Mouse (Mus musculus): ENCODE measurements around the gene Gm8050. TPM values are rescaled to one million over a fixed set of nuclear protein-coding genes. Genes with fewer than 3 reads are reported as not detected.
"Not testable (repeated sequence)": the region's sequence is repeated elsewhere in the genome, so short reads cannot be mapped to it uniquely, and the experiment has no call there.

Gene Gm8050
- total RNA-seq (2014; rRNA removed) (not detected in 2 replicates), polyA plus RNA-seq (2015; fragmentation: Nextera tagmentation; extraction: Ambion mirVana) (not detected in 2 replicates)

DNA sequence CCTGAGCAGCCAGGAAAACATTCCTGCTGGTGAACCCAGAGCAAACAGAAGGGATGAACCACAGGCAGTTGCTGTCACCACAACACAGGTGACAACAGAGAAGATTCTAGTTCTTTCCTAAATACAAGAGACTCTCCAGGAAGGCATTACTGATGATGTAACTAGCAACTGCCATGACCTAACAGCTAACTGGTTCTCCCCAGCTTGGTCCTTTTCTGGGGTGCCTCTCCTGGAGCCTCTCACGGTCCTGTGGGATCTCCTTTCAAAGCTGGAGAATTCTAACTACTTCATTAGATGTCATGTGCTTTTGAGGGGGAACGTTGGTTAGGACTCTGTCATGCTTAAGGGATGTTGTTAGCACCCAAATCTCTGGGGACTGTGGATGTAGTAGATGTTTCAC, at the start of gene Gm8050:
TSS of gene Gm8050 (minus strand) at position 101 of the 400 bp plus-strand sequence.
- WGBS, result no CpG with 5 or more reads among the region's 2 CpGs
- DNase-seq (ENCODE audit: low spot score); H3K4me2 ChIP-seq (ENCODE audit: low read depth, low read length, poor library complexity, severe bottlenecking); H3K36me3 ChIP-seq (ENCODE audit: insufficient read depth, low read length); H3K9me3 ChIP-seq (ENCODE audit: low read length); H3K4me1 ChIP-seq (ENCODE audit: insufficient read depth, low read length); H3K27ac ChIP-seq (ENCODE audit: low read depth, low read length); H3K9ac ChIP-seq (replicated peaks; ENCODE audit: low read length, poor library complexity, severe bottlenecking); H3K27me3 ChIP-seq (ENCODE audit: insufficient read depth, low read length); ATAC-seq (ENCODE audit: low FRiP score); H3K4me3 ChIP-seq (ENCODE audit: low read depth, low read length): not testable (repeated sequence)

DNA sequence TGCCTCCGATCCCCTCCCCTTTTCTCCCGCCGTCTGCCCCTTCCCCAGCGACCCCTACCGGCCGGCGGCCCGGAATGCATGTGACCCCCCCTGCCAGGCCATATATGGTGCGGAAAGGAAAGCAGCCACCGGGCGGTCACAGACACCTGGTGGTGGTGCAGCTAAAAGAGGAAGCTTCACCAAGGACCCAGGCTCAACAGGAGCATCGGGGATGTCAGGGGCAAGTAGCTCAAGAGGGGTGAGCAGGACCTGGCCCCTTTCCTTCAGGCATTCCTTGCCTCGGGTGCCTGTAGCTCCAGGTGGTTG, 37.1 kb upstream of the Gm8050 start:
- not testable (repeated sequence) for H3K4me2 ChIP-seq (ENCODE audit: low read depth, low read length, poor library complexity, severe bottlenecking); H3K9ac ChIP-seq (replicated peaks; ENCODE audit: low read length, poor library complexity, severe bottlenecking); DNase-seq (ENCODE audit: low spot score); H3K4me1 ChIP-seq (ENCODE audit: insufficient read depth, low read length); H3K27me3 ChIP-seq (ENCODE audit: insufficient read depth, low read length); H3K27ac ChIP-seq (ENCODE audit: low read depth, low read length); H3K36me3 ChIP-seq (ENCODE audit: insufficient read depth, low read length); H3K9me3 ChIP-seq (ENCODE audit: low read length); ATAC-seq (ENCODE audit: low FRiP score)
- 0% methylated on average over 4 of the region's 13 CpGs for WGBS
- H3K4me3 ChIP-seq (ENCODE audit: low read depth, low read length), result peak overlapping the region; percentile 38; the same call in 1 of the 2 replicates
- peak; percentile 58 for TF ChIP-seq CTCF (IDR thresholded peaks at IDR 0.05)

DNA sequence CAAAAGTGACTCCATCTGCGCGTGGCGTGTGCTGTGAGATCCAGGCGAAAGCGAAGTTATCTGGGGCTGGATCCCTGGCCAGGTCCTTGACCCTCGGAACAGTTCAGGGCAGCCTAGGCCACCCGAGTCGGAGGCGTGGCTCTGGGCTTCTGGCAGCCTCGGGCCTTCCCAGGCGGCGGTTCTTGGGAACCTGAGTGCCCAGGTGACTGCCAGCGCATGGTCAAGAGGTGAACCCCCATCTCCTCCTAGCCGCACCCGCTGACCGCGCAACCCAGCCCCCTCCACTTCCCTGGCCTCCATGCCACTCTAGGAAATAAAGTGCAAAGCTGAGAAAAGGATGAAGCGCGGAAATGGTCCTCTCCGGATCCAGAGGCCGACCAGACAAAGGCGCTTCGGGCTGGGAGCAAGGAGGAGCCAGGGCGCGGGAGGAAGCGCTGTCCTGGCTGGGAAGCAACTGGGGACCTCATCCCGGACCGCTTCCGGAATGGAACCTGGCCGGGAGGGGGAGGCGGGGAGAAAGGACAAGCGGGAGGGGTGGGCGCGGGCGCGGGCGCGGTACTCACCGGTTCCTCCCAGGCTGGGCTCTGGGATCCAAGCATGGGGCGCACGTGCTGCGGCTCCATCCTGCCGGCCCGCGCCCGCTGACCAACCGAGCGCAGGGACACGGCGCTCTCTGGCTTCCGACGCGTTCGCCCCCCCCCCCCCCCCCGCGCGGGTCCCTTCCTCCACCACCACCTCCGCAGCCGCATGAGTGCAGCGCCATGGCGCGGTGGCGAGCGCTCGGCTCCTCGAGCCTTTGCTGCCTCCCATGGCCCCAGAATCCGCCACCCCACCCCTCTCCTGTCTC, 36.6 kb upstream of the Gm8050 start:
- not testable (repeated sequence) for H3K9me3 ChIP-seq (ENCODE audit: low read length); H3K27me3 ChIP-seq (ENCODE audit: insufficient read depth, low read length); H3K36me3 ChIP-seq (ENCODE audit: insufficient read depth, low read length); DNase-seq (ENCODE audit: low spot score); ATAC-seq (ENCODE audit: low FRiP score); H3K27ac ChIP-seq (ENCODE audit: low read depth, low read length); H3K4me1 ChIP-seq (ENCODE audit: insufficient read depth, low read length)
- H3K4me2 ChIP-seq (ENCODE audit: low read depth, low read length, poor library complexity, severe bottlenecking), result peak overlapping the region; percentile 29; the same call in 1 of the 2 replicates
- 0% methylated on average over 11 of the region's 67 CpGs for WGBS
- H3K9ac ChIP-seq (replicated peaks; ENCODE audit: low read length, poor library complexity, severe bottlenecking), result 0 out of 2 replicates have a peak overlapping the region, but pooled peaks have one; percentile 36
- H3K4me3 ChIP-seq (ENCODE audit: low read depth, low read length), result peak overlapping the region; percentile 38

DNA sequence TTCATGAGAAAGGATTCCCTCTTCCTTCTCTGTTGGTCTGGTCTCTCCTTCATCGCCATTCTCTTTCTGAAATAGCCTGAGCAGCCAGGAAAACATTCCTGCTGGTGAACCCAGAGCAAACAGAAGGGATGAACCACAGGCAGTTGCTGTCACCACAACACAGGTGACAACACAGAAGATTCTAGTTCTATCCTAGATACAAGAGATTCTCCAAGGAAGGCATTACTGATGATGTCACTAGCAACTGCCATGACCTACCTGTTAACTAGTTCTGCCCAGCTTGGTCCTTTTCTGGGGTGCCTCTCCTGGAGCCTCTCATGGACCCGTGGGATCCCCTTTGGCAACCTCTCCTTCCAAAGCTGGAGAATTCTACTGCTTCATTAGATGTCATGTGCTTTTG, 22.2 kb upstream of the Gm8050 start, which contains the start of gene Gm3636:
TSS of gene Gm3636 (minus strand) at position 101 of the 400 bp plus-strand sequence.
- WGBS, result no CpG with 5 or more reads among the region's 2 CpGs

DNA sequence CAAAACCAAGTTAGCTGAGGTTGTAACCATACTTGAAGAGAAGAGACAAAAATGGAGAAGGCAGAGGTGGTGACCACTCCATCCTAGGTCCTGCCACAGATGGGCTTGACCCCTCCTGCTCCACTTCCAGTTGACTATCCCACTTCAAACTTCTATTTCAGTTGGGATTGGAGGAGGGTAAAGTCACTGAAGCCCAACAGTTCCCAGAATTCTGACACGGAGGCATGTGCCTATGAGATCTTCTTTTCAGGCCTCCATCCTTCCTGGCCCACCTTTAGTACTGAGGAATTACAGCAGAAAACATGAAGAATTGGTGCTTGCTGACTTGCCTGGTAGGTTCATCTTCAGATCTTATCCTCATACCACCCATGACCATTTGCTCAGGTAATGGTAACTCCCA, 36.0 kb downstream of the Gm8050 start, which contains the start of gene Gm10251:
TSS of gene Gm10251 (minus strand) at position 101 of the 400 bp plus-strand sequence.
- DNase-seq (ENCODE audit: low spot score); H3K4me1 ChIP-seq (ENCODE audit: insufficient read depth, low read length); H3K27me3 ChIP-seq (ENCODE audit: insufficient read depth, low read length); H3K4me2 ChIP-seq (ENCODE audit: low read depth, low read length, poor library complexity, severe bottlenecking); ATAC-seq (ENCODE audit: low FRiP score); H3K27ac ChIP-seq (ENCODE audit: low read depth, low read length); H3K9ac ChIP-seq (replicated peaks; ENCODE audit: low read length, poor library complexity, severe bottlenecking); H3K36me3 ChIP-seq (ENCODE audit: insufficient read depth, low read length); H3K4me3 ChIP-seq (ENCODE audit: low read depth, low read length); H3K9me3 ChIP-seq (ENCODE audit: low read length): not testable (repeated sequence)
- WGBS, result no CpG with 5 or more reads among the region's 1 CpGs

More for the DNA sequence above, 22.2 kb upstream of the Gm8050 start, which contains the start of gene Gm3636:
- H3K36me3 ChIP-seq (ENCODE audit: insufficient read depth, low read length); DNase-seq (ENCODE audit: low spot score); H3K27ac ChIP-seq (ENCODE audit: low read depth, low read length); H3K9me3 ChIP-seq (ENCODE audit: low read length); H3K27me3 ChIP-seq (ENCODE audit: insufficient read depth, low read length); H3K4me3 ChIP-seq (ENCODE audit: low read depth, low read length); H3K4me1 ChIP-seq (ENCODE audit: insufficient read depth, low read length); H3K4me2 ChIP-seq (ENCODE audit: low read depth, low read length, poor library complexity, severe bottlenecking); H3K9ac ChIP-seq (replicated peaks; ENCODE audit: low read length, poor library complexity, severe bottlenecking); ATAC-seq (ENCODE audit: low FRiP score): not testable (repeated sequence)

Other genes with a start within 250 kb of the Gm8050 start
- gene Gm8356, start 183.0 kb downstream of the Gm8050 start, total RNA-seq (2014; rRNA removed), result not detected in 2 replicates
- gene Gm8356, start 183.0 kb downstream of the Gm8050 start, polyA plus RNA-seq (2015; fragmentation: Nextera tagmentation; extraction: Ambion mirVana), result not detected in 2 replicates
- 0.22 and 2.4 TPM in 2 replicates for gene Gm3629, start 129.6 kb downstream of the Gm8050 start, total RNA-seq (2014; rRNA removed)
- gene Gm3629, start 129.6 kb downstream of the Gm8050 start, polyA plus RNA-seq (2015; fragmentation: Nextera tagmentation; extraction: Ambion mirVana), result 0.79 and 0.91 TPM in 2 replicates
- gene Gm3460, start 97.8 kb downstream of the Gm8050 start, total RNA-seq (2014; rRNA removed), result 0.76 TPM in 1 of 2 replicates, not detected in the other
- gene Gm3460, start 97.8 kb downstream of the Gm8050 start, polyA plus RNA-seq (2015; fragmentation: Nextera tagmentation; extraction: Ambion mirVana), result 0.81 TPM in 1 of 2 replicates, not detected in the other
- not detected in 2 replicates for gene Gm10251, start 36.1 kb downstream of the Gm8050 start, total RNA-seq (2014; rRNA removed)
- gene Gm10251, start 36.1 kb downstream of the Gm8050 start, polyA plus RNA-seq (2015; fragmentation: Nextera tagmentation; extraction: Ambion mirVana), result not detected in 2 replicates
- gene Gm3636, start 22.1 kb upstream of the Gm8050 start, total RNA-seq (2014; rRNA removed), result 8.5 and 9.0 TPM in 2 replicates
- gene Gm3636, start 22.1 kb upstream of the Gm8050 start, polyA plus RNA-seq (2015; fragmentation: Nextera tagmentation; extraction: Ambion mirVana), result 14.9 and 19.0 TPM in 2 replicates
- not detected in 2 replicates for gene Gm8362, start 54.2 kb upstream of the Gm8050 start, total RNA-seq (2014; rRNA removed)
- not detected in 2 replicates for gene Gm8362, start 54.2 kb upstream of the Gm8050 start, polyA plus RNA-seq (2015; fragmentation: Nextera tagmentation; extraction: Ambion mirVana)
- gene Gm3642, start 120.1 kb upstream of the Gm8050 start, total RNA-seq (2014; rRNA removed), result not detected in 2 replicates
- not detected in 2 replicates for gene Gm3642, start 120.1 kb upstream of the Gm8050 start, polyA plus RNA-seq (2015; fragmentation: Nextera tagmentation; extraction: Ambion mirVana)
- gene Gm3667, start 169.7 kb upstream of the Gm8050 start, total RNA-seq (2014; rRNA removed), result 6.8 and 15.1 TPM in 2 replicates
- 15.4 and 16.2 TPM in 2 replicates for gene Gm3667, start 169.7 kb upstream of the Gm8050 start, polyA plus RNA-seq (2015; fragmentation: Nextera tagmentation; extraction: Ambion mirVana)

Measured in midbrain, postnatal 0 days (tissue).